Mouse (Mus musculus) naive thymus-derived CD4-positive, alpha-beta T cell, adult 2 months (primary cell): ENCODE measurements around the gene Lrch3.
A peak's percentile ranks its signal among the peaks of the same experiment; 100 is the strongest.
"Not testable (repeated sequence)": the region's sequence is repeated elsewhere in the genome, so short reads cannot be mapped to it uniquely, and the experiment has no call there.

ENCODE experiments used
- DNase-seq: peaks from one replicate; pipeline ENCODE4 v3.0.0-alpha.2; 2011; ENCODE audit warnings: low read depth

The Lrch3 gene

DNA sequence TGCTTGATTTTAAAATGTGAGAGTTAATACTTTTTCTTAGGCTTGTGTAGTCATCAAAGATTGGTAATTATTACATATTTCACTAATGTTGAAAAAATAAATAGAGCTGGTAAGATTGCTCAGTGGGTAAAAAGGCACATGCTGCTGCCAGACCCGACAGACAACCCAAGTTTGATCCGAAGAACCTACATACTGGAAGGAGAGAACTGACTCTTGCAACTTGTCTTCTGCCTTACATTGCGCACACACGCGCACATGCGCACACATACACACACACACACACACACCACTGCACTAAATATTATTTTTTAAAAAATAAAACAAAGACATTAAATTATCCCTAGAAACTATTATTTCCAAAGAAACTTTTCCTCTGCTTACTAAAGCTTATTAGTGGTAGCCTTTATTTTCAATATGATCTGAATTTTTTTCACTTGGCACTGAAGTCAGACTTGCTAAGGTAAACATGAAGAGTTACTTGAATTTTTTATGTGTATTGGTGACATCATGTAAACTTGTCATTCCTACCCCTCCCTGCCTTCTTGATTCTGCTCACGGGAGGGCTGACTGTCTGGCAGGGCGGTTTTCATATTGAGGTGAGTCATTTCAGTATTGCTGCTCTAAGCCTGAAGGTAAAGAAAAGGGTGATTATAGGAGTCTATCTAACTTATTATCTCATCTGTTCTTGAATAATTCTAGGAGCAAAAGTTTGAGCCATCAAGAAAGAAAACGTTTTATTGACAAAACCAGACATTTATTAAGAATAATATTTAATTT, 1.6 kb downstream of the Lrch3 start:
- peak; percentile 35 for DNase-seq

DNA sequence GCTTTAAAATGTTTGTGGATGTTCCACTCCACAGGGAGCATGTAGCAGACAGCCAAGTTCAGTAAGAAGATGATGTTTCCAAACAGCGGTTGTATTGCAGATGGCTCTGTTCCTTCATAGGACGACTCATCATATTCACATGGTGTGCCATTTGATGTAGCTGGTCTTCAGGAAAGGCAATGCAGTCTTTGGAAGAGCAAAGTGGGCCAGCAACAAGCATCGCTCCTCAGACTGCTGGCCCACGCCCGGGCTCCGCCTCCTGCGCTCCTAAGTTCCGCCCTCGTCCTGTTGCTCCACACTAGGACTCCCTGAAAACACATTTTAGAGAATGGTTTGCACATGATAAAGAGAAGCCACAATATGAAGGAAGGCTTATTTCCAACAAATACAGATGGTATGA, 12.7 kb downstream of the Lrch3 start:
- DNase-seq: not testable (repeated sequence)

DNA sequence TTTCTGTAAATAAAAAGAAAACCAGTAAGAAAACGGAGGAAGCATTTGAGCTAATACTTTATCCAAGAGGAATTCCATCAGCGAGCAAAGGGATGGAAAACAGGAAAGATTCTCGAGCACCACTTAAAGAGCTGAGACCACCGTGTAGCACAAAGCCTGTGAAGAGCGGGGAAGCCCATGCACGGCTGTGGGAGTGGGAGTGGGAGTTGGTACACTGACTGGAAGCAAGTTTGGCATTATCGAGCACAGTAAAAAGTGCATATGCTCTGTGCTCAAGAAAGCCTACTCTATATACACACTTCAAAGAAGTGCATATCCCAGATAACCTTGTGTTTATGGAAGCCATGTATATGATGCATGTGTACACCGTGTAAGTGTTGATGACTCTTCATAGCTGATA, 13.1 kb downstream of the Lrch3 start:
- DNase-seq: no peak

DNA sequence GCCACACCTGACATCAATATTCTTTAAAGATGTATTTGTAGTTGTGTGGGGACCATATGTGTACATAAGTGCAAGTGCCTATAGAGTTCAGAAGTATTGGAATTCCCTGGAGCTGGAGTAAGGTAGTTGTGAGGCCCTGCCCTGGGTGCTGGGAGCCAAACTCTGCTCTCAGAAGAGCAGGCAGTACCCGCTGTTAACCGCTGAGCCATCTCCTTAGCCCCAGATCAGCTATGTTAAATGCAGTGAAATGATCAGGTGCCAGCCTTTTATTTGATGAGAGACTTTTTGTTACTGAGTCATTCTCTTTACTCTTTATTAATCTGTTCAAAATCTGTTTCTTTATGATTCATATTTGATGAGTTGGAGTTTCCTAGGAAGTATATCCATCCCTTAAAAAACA, 16.0 kb downstream of the Lrch3 start:
- no peak for DNase-seq

DNA sequence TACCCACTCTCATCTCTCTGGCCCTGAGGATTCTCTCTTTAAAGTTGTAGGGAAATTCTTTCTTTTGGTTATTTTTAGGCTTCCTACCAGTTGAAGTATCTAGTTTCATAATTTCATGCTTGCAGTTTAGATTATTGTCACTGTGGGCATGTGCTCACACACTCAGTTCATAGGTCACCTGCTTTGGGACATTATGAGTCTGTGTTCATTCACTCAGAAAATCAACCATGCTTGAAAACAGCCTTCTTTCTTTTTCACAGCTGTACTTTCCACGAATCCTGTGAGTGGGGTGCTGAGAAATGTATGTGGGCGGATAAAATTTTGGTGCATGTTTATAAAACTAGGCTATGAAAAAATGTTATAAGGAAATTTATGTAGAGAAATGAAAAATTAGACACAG, 20.6 kb downstream of the Lrch3 start:
- no peak for DNase-seq

DNA sequence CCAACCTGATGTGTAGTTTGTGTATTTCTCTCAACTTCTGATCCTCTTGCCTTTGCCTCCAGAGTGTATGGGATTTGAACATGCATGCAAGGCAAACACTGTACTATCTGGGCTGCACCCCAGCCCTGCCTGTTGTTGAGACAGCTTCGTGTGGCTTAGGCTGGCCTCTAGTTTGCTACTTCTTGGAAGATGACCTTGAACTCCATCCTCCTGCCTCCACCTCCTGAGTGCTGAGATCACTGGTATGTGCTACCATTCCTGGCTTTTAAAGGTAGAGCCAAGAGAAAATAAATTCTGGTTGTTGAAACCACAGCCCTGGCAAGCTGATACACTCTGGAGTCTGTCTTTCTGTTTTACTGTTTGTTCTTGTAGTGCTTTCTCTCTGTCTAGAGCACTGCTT, 21.2 kb downstream of the Lrch3 start:
- no peak for DNase-seq

DNA sequence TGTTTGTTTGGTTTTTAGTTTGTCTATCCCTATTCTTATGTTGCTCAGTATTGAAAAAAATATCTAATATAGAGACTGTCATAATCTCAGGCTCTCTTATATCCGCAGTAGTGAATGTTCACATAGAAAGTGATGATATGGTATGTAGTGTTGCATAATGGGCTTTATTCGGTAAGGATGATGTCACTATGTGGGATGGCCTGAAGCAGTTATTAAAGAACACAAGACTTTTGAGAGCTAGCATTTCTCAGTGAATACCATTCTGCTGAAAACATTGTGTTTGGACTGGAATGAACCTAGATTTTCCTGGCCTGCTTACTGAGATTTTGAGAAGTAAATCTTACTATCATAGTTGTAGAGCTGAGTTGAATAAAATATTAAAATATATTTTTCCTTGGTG, 23.5 kb downstream of the Lrch3 start:
- DNase-seq: no peak

DNA sequence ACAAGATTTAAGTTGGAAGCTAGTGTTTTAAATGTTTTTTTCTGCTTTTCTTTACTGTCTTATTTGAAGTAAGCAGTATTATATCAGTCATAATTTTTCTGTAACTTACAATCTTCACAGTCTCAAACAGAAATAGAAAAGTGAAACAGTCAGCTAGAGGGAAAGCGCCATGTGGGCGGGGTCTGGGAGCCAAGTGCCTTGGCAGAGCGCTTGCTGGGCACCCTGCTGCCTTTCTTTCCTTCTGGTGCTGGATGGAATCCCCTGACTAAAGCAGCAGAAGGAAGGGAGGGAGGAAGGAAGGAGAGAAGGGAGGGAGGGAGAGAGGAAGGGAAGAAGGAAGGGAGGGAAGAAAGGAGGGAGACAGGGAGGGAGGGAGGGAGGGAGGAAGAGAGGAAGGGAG, 25.4 kb downstream of the Lrch3 start:
- not testable (repeated sequence) for DNase-seq

DNA sequence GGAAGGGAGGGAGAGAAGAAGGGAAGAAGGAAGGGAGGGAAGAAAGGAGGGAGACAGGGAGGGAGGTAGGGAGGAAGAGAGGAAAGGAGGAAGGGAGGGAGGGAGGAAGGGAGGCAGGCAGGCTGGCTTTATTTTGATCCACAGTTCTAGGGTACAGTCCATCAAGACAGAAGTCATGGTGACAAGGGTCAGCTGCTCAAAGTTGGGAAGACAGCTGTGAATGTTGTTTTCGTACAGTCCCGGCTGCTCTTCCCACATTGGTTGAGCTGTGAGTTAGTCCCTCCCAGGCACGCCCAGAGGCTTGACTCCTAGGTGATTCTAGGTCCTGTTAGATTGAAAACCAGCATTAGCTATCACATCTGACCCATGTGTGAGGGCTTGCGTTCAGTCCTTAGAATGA, 25.8 kb downstream of the Lrch3 start:
- DNase-seq: not testable (repeated sequence)

DNA sequence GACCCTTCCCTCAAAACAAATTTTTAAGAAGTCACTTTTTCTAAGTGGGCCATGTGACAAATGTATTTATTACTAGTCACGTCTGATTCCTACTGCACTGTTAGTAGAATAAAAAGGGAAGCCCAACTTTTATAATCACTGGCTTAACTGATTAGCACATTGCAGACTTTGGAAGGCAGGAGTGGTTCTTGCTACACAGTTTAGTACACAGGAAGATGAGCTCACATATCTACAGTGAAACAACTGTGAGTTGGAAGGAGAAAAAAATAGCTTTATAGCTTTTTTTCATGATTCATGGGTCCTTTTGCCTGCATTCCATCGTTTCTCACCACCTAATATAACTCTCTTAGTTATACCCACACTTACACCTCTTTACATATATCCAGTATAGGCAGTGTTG, 27.3 kb downstream of the Lrch3 start:
- not testable (repeated sequence) for DNase-seq

DNA sequence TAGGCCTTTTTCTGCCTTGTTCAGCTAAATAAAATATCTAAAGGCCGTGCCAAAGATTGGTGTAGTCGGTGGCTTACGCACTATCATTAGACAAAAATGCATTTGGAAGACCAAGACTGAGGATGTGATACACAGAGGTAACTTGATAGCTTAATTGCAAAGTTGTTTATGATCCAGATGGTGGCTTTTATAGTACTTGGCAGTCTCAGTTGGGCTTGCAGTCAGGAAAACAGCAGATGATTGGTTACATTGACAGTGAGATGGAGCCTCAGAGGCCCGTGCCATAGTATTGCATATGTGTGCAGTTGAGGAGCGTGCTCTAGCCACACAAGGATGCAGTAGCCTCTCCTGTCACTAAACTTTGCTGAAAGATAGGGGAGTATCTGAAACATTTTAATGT, 28.8 kb downstream of the Lrch3 start:
- no peak for DNase-seq

DNA sequence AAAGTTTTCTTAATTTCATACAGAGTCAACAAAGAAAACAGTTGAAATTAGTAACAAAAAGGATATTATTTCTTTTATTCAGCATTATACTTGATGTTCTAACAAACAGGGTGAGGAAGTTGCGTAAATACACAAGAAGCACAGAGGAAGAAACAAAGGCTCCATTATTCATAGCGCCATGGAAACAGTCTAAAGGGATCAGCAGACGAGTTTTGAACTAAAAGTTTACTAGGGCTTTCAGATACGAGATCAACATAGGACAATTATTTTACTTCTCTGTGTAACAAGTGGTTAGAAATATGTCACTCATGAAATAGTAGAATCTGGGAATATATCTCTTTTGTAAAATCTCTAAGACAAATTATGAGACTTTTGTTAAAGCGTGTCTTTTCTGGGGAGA, 31.5 kb downstream of the Lrch3 start:
- no peak for DNase-seq

DNA sequence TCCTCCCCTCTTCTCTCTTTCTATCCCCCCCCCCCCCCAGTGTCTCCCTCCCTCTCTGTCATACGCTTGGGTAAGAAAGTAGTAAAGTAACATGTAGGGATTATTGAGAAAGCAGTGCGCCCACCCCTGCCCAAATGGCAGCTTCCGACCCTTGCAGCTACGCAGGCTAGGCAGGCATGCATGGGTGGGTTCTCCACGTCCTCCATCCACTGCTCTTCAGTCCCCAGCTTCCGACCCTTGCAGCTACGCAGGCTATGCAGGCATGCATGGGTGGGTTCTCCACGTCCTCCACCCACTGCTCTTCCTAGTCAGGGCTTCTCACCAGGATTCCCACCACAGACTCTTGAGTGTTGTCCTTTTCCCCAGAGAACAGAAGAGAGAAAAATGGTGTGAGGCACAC, 34.1 kb downstream of the Lrch3 start:
- DNase-seq: no peak

DNA sequence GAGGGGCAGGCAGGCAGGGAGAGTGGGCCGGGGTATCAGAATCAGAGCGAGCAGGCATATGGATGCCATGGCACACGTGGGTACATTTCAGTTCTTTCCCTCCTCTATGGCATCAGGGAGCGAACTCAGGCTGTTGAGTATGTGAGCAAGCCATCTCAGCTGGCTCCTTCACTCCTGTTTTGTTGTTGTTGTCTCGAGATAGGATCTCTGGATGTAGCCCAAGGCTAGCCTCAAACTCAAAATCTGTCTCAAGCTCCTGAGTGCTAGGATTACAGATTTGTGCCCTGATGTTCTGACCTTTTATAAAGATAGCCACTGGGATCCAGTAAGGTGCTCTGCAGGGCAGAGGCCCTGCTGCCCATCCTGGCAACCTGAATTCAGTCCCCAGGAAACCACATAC, 34.8 kb downstream of the Lrch3 start:
- no peak for DNase-seq

DNA sequence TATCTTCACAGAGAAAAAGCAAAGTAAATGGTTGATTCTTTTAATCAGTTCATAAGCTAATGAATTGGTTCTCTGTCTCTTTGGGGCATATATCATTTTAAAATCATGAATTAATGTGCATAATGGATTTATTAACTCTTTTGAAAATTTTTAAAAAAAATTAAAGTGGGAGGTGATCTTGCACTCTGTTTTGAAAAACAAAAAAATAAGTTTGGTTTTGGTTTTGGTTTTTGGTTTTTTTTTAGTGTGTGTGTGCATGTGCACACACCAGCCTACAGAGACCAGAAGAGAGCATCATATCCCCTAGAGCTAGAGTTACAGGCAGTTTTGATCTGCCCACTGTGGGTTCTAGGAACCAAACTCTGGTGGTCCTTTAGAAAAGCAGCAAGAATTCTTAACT, 35.4 kb downstream of the Lrch3 start:
- no peak for DNase-seq

DNA sequence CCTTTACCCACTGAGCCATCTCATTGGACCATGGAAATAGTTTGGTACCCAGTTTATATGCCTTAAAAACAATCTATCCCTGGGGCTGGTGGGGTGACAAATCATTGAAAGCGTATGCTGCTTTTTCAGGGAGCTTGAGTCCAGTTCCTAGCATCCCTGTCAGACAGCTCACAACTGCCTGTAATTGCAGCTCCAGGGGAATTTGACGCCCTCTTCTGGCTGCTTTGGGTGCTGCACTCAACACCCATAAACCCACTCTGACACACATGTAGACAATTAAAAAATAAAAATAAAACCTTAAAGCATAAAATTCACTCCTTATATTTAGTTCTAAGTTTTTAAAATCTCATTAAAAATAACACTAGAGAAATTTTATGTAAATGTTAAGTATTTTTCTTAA, 37.2 kb downstream of the Lrch3 start:
- peak; percentile 54 for DNase-seq

DNA sequence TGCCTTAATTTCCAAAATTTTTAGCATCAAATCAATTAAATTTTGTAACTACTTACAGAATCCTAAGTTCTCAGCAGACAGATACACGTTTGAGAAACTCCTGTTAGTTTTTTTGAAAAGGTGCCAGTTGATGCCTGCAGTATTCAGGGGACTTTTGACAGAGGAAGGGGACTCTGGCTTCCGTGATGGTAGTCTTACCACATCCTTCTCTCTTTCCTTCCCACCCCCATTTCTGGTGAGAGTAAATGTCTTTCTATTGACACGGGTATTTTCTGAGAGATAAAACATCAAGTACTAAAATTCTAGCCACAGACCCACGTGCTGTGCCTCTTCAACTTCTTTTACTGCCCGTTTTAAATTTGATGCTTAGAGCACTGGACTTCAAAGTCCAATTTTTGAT, 39.9 kb downstream of the Lrch3 start:
- peak; percentile 82 for DNase-seq

DNA sequence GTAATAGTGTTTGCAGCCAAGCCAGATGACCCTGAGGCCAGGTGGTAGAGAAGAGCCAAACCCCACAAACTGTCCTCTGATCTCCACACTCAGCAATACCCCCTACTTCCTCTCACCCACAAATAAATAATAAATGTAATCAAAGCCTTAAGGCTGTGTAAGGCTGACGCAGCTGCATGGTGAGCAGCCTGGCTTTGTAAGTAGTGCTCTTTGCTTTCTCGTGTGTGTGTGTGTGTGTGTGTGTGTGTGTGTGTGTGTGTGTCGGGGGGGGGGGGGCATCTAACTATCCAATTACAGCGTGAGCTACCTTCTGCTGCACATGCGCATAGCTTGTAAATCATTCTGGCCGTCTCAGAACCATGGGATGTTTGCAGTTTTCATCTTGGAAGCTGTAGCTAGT, 40.4 kb downstream of the Lrch3 start:
- peak; percentile 56 for DNase-seq

DNA sequence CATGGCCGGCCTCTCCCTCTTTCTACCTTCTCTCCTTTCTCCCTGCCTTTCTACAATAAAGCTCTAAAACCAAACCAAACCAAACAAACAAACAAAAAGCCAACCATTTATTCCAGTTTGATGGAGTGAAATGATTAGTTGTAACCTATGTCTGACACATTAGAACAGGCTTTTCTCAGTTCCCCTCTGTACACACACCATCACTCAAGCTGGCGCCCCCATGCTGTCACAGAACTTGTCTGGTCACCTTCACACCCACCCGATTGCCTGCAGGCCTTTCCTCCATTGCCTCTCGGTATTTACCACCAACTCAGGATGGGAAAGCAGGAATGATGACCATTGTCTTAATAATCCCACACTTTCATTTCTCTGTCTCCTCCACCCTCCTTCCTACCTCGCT, 43.0 kb downstream of the Lrch3 start:
- DNase-seq: no peak

DNA sequence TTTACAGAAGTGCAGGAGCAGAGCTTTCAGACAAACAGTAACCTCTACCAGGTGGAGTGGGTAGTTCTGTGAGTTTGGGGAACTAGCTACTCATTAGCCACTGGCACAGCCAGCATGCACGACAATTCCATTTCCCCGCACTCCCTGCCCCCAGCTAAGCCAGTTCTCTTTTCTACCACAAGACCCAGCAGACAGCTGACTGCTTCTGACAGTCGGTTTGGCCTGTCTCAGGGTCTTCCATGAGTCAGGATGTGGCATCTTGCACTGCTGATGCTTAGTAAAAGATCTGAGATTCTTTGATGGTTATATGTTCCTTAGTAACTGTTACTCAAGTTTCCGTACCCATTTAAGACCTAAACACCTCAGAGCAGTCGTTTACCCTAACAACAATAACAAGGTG, 58.6 kb downstream of the Lrch3 start:
- DNase-seq: peak; percentile 69

DNA sequence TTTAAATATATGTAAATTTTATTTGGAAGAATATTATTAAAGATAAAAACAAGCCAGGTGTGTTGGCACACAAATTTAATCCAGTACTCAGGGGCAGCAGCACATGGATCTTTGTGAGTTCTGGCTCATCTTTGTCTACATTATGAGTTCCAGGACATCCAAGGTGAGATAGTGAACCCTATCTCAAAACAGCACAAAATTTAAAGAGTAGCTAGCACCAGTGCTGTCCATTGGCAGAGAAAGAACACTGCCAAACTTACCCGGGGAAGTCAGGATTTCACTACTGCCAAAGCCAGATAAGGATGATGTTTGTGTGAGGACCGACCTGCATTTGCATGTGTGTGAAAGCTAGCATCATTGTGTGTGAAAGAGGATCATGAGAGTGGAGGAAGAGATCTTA, 59.1 kb downstream of the Lrch3 start:
- DNase-seq: no peak

DNA sequence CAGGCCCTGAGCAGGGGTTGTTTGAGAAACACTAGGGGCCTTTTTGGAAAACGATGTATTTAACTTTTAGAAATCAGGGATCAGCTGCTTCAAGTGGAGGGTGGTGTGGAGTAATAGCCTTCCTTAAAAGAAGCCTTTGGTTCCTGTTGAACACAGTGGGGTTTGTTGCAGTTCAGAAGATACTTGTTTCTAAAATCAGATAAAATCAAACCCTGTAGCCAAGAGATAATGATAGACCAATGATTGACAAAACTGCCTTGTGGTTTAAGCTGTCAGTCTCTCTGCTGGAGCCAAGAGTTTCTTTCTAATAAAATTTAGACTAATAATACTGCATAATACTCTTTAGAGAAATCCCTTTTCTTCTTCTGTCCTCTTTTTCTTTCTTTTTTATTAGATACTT, 66.3 kb downstream of the Lrch3 start:
- no peak for DNase-seq

DNA sequence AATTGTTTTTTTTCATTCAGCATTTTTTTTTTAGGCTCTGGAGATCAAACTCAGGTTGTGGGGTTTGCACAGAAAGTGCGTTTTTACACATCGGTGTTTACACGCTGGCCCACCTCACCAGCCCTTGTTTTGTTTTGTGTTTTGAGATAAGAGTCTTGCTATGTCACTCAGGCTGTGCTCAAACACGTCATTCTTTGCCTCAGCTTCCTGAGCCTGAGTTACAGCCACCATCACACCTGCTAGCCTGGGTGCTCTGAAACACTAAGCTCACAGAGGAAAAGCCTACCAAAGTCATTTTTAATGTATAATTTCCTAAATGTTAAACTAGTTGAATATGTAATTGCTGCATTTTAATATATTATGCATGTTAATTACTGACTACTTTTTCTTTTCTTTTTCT, 67.5 kb downstream of the Lrch3 start:
- DNase-seq: no peak

DNA sequence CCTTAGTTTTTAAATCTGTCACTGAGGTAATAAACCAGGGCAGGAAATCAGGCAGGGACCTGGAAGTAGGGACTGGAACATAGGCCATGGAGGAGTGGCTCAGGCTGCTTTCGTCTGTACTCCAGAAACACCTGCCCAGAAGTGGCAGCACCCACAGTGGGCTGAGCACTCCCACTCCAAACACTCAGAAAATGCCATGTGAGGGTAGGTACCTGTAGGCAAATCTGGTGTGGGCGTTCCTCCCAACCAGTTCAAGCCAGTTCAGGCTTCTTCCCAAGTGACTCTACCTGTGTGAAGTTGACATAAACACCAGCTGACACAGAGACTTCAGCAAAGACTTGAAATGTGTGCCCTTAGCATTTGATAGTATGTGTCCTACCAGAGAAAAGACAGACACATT, 70.7 kb downstream of the Lrch3 start:
- no peak for DNase-seq

DNA sequence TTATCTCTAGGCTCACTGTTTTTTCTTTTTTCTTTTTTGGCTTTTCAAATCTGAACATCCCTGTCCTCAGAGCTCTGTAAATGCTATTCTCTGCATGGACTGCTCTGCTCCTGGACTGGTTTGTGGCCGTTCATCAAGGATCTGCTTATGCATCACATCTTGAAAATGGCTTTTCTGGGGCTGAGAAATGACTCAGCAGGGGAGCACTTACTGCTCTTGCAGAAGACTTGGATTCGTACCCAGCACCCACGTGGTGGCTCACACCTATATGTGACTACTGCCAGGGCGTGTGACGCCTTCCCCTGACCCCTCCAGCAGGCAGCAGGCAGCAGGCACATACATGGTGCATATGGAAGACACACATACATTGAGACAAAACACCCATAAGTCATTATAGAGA, 78.3 kb downstream of the Lrch3 start:
- DNase-seq: no peak
